In genomic region chr12:5283654-5284053, GRCm38 (mm10) we compare ENCODE assay signal across 15 mouse cellular contexts.
"Had no signal": no experiment of that assay in that cellular context is flagged by ENCODE, and none has a peak within 500 bp of the region (broad histone marks: within the 10 kb centered on the region; RNA-seq: fewer than 3 reads in every experiment).

No protein-coding gene starts in this region.

- H3K9me3 ChIP-seq: liver, embryonic 13.5 days; neural tube, embryonic 13.5 days had no signal

- H3K4me3 ChIP-seq: liver, embryonic 13.5 days; myocyte; neural tube, embryonic 13.5 days had no signal

- H3K27ac ChIP-seq: liver, embryonic 13.5 days; stomach, postnatal 0 days had no signal

- DNase-seq: kidney, adult 11 months; kidney, postnatal 10 days; kidney, postnatal 4 days; liver, embryonic 13.5 days; lung, adult 2 months; lung, postnatal 14 days; lung, postnatal 4 days; midbrain, embryonic 14.5 days; thymus, adult 2 months; thymus, postnatal 14 days; thymus, postnatal 4 days had no signal

- H3K4me2 ChIP-seq: liver, embryonic 13.5 days; midbrain, embryonic 11.5 days; neural tube, embryonic 13.5 days had no signal

- H3K4me1 ChIP-seq: liver, embryonic 13.5 days had no signal

- H3K9ac ChIP-seq: liver, embryonic 13.5 days; neural tube, embryonic 13.5 days had no signal

- H3K36me3 ChIP-seq: liver, embryonic 13.5 days; neural tube, embryonic 13.5 days had no signal

- H3K27me3 ChIP-seq: liver, embryonic 13.5 days; neural tube, embryonic 13.5 days had no signal
